Mouse (Mus musculus) splenic B cell, adult 2 months (primary cell): ENCODE results near the gene Man2c1.

ENCODE experiments used
- DNase-seq: peaks from one replicate; pipeline ENCODE4 v3.0.0-alpha.2; 2011; ENCODE audit warnings: low read depth, low spot score
- H3K27me3 ChIP-seq: 2 replicates; pipeline ENCODE4 v1.6.1; 2012; ENCODE audit warnings: mild to moderate bottlenecking, low read length, moderate library complexity, mixed read lengths; ENCODE audit not compliant: control insufficient read depth, poor library complexity, insufficient read depth, severe bottlenecking
- H3K36me3 ChIP-seq: 2 replicates; pipeline ENCODE4 v1.6.1; 2012; ENCODE audit warnings: mild to moderate bottlenecking, low read length, moderate library complexity, mixed read lengths; ENCODE audit not compliant: control insufficient read depth, poor library complexity, insufficient read depth, severe bottlenecking

The Man2c1 gene

GRCm38 (mm10) chr9:57147205-57148143 is 17.0 kb downstream of the Man2c1 start:
- DNase-seq, result peak; percentile 26
- H3K27me3 ChIP-seq, result no peaks in the 10 kb centered on the region
- peaks cover 3% of the 10 kb centered on the region for H3K36me3 ChIP-seq

- peak; percentile 96 for DNase-seq
- H3K36me3 ChIP-seq, result peaks cover 1% of the 10 kb centered on the region
- no peaks in the 10 kb centered on the region for H3K27me3 ChIP-seq
Measured at GRCm38 (mm10) chr9:57148144-57148878, 17.8 kb downstream of the Man2c1 start, which contains the start of gene Neil1. Gene Neil1 (minus strand): TSS chr9:57148305.

GRCm38 (mm10) chr9:57149021-57149420 is 18.5 kb downstream of the Man2c1 start:
- no peaks in the 10 kb centered on the region for H3K27me3 ChIP-seq
- peak; percentile 36 for DNase-seq
- no peaks in the 10 kb centered on the region; the same call in 1 of the 2 replicates for H3K36me3 ChIP-seq

GRCm38 (mm10) chr9:57150192-57150591 is 19.7 kb downstream of the Man2c1 start:
- Histone ChIP-seq H3K36me3 (peaks cover 3% of the 10 kb centered on the region; the same call in 1 of the 2 replicates), H3K27me3 (no peaks in the 10 kb centered on the region)
- no peak for DNase-seq

- Histone ChIP-seq H3K27me3 (no peaks in the 10 kb centered on the region), H3K36me3 (peaks cover 3% of the 10 kb centered on the region; the same call in 1 of the 2 replicates)
- no peak for DNase-seq
Measured at GRCm38 (mm10) chr9:57152331-57152730, 21.8 kb downstream of the Man2c1 start.

GRCm38 (mm10) chr9:57156383-57156782 is 25.9 kb downstream of the Man2c1 start:
- no peak for DNase-seq
- H3K36me3 ChIP-seq, result peaks cover 3% of the 10 kb centered on the region; the same call in 1 of the 2 replicates
- H3K27me3 ChIP-seq, result no peaks in the 10 kb centered on the region

GRCm38 (mm10) chr9:57156823-57157222 is 26.3 kb downstream of the Man2c1 start:
- H3K36me3 ChIP-seq, result peaks cover 3% of the 10 kb centered on the region; the same call in 1 of the 2 replicates
- DNase-seq, result no peak
- H3K27me3 ChIP-seq, result no peaks in the 10 kb centered on the region

GRCm38 (mm10) chr9:57157499-57157898 is 27.0 kb downstream of the Man2c1 start:
- Histone ChIP-seq H3K27me3 (no peaks in the 10 kb centered on the region), H3K36me3 (peaks cover 3% of the 10 kb centered on the region; the same call in 1 of the 2 replicates)
- DNase-seq, result no peak

GRCm38 (mm10) chr9:57158013-57158470 is 27.6 kb downstream of the Man2c1 start, which contains the start of gene Commd4:
Gene Commd4 (minus strand): TSS chr9:57158331.
- H3K36me3 ChIP-seq, result peaks cover 3% of the 10 kb centered on the region; the same call in 1 of the 2 replicates
- peak; percentile 92 for DNase-seq

GRCm38 (mm10) chr9:57158506-57158905 is 28.0 kb downstream of the Man2c1 start:
- peaks cover 3% of the 10 kb centered on the region; the same call in 1 of the 2 replicates for H3K36me3 ChIP-seq
- no peak for DNase-seq
- H3K27me3 ChIP-seq, result no peaks in the 10 kb centered on the region

More at GRCm38 (mm10) chr9:57158013-57158470, 27.6 kb downstream of the Man2c1 start, which contains the start of gene Commd4:
- no peaks in the 10 kb centered on the region for H3K27me3 ChIP-seq

GRCm38 (mm10) chr9:57162496-57162895 is 32.0 kb downstream of the Man2c1 start:
- Histone ChIP-seq H3K36me3 (no peaks in the 10 kb centered on the region), H3K27me3 (no peaks in the 10 kb centered on the region)
- peak; percentile 18 for DNase-seq

- no peaks in the 10 kb centered on the region for H3K27me3 ChIP-seq
- no peak for DNase-seq
- H3K36me3 ChIP-seq, result no peaks in the 10 kb centered on the region
Measured at GRCm38 (mm10) chr9:57163137-57163536, 32.6 kb downstream of the Man2c1 start.

GRCm38 (mm10) chr9:57166173-57166572 is 35.7 kb downstream of the Man2c1 start:
- Histone ChIP-seq H3K27me3 (no peaks in the 10 kb centered on the region), H3K36me3 (no peaks in the 10 kb centered on the region)
- no peak for DNase-seq

GRCm38 (mm10) chr9:57168411-57168810 is 37.9 kb downstream of the Man2c1 start:
- H3K36me3 ChIP-seq, result no peaks in the 10 kb centered on the region
- no peak for DNase-seq
- no peaks in the 10 kb centered on the region for H3K27me3 ChIP-seq
